Mouse (Mus musculus): Measurements from ENCODE around the gene Rnf150.

DNA sequence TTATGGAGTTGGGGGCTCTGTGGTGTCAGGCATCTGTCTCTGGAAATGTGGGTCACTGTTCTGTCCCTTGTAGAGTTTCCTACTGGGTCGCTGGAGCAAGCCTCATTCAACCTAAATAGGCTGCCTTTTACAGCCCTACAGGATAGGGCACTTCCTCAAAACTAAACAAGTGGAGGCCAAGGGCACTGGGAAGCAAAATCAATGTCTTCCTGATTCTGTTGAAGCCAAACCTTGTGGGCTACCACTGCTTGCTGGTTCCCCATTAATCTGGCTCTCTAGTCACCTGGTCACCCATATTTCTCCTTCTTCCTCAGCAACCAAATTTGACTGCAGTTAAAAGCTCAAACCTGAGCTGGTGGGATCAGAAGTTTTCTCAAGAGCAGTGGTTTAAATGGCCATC is 19.5 kb upstream of the Rnf150 start:
- no peak for TF ChIP-seq CTCF (IDR thresholded peaks at IDR 0.05 in 2 of 3, conservative IDR thresholded peaks at IDR 0.05 in 1 of 3; ENCODE audit: control insufficient read depth in 1 of 3, insufficient read depth in 1 of 3, low read depth in 2 of 3, low read length in 3 of 3, poor library complexity in 1 of 3, severe bottlenecking in 1 of 3)
- no peak for TF ChIP-seq MYC (IDR thresholded peaks at IDR 0.05; ENCODE audit: low read depth, low read length)
- TF ChIP-seq POLR2A (IDR thresholded peaks at IDR 0.05; ENCODE audit: control insufficient read depth in 1 of 2, insufficient read depth in 1 of 2, low read depth in 1 of 2, low read length in 2 of 2, poor library complexity in 1 of 2) = no peak
- no peak for TF ChIP-seq CHD2 (IDR thresholded peaks at IDR 0.05; ENCODE audit: low read length)
- TF ChIP-seq BHLHE40 (IDR thresholded peaks at IDR 0.05; ENCODE audit: borderline replicate concordance, low read depth, low read length) = no peak
- no peak for TF ChIP-seq POLR2AphosphoS2 (IDR thresholded peaks at IDR 0.05; ENCODE audit: low read length)
- no peak for TF ChIP-seq EP300 (IDR thresholded peaks at IDR 0.05; ENCODE audit: low read depth in 1 of 2, low read length in 2 of 2)
- TF ChIP-seq GATA1 (IDR thresholded peaks at IDR 0.05; ENCODE audit: low read depth, low read length) = no peak
- TF ChIP-seq NRF1 (IDR thresholded peaks at IDR 0.05; ENCODE audit: insufficient read depth, low read depth, low read length, poor library complexity, severe bottlenecking) = no peak
- no peak for TF ChIP-seq ZMIZ1 (IDR thresholded peaks at IDR 0.05; ENCODE audit: low read depth, low read length)
- TF ChIP-seq JUND (IDR thresholded peaks at IDR 0.05; ENCODE audit: low read depth, low read length) = no peak
- no peak for TF ChIP-seq TCF12 (IDR thresholded peaks at IDR 0.05; ENCODE audit: low read depth, low read length)

All from MEL (cell line).